In genomic region chr7:100504740-100505487, GRCm38 (mm10) we compare ENCODE assay signal across 31 mouse cellular contexts. TPM values are rescaled to one million over a fixed set of nuclear protein-coding genes. Genes with fewer than 3 reads are reported as not detected.
A peak's percentile ranks its signal among the peaks of the same experiment; 100 is the strongest.
DNase-seq lines count a peak whose midpoint lies in the region; ATAC-seq and TF ChIP-seq lines count a peak whose summit lies in the region.
"Had no signal": no experiment of that assay in that cellular context is flagged by ENCODE, and none has a peak within 500 bp of the region (broad histone marks: within the 10 kb centered on the region; RNA-seq: fewer than 3 reads in every experiment).

No protein-coding gene starts in this region.

- TF ChIP-seq CTCF in lung, adult 2 months (IDR thresholded peaks at IDR 0.05; ENCODE audit: insufficient read depth, low read length) = no peak

- H3K4me1 ChIP-seq in kidney, embryonic 14.5 days (ENCODE audit: control insufficient read depth, insufficient read depth, low read length) = no peaks in the 10 kb centered on the region
- H3K4me1 ChIP-seq in lung, adult 2 months (ENCODE audit: control insufficient read depth, insufficient read depth, low read length) = peaks cover 10% of the 10 kb centered on the region; the same call in 1 of the 2 replicates
- H3K4me1 ChIP-seq: embryonic facial prominence, embryonic 15.5 days; forebrain, embryonic 13.5 days; heart, embryonic 15.5 days; hindbrain, embryonic 12.5 days; midbrain, embryonic 15.5 days had no signal

- H3K4me3 ChIP-seq in kidney, embryonic 14.5 days (ENCODE audit: low read length) = no peak overlapping the region
- H3K4me3 ChIP-seq in lung, adult 2 months (replicated peaks; ENCODE audit: extremely low read depth, low read depth, low read length) = no peak overlapping the region
- H3K4me3 ChIP-seq: embryonic facial prominence, embryonic 10.5 days; embryonic facial prominence, embryonic 15.5 days; forebrain, embryonic 13.5 days; heart, embryonic 10.5 days; heart, embryonic 15.5 days; hindbrain, embryonic 12.5 days; liver, embryonic 13.5 days; midbrain, embryonic 10.5 days; midbrain, embryonic 15.5 days; neural tube, embryonic 15.5 days; stomach, embryonic 15.5 days had no signal

- TF ChIP-seq POLR2A in lung, adult 2 months (IDR thresholded peaks at IDR 0.05; ENCODE audit: borderline replicate concordance, extremely low read depth, low read depth, low read length) = 0 out of 2 replicates have a peak, but pooled peaks have one; percentile 6

- no peak overlapping the region for H3K4me2 ChIP-seq in kidney, embryonic 14.5 days (replicated peaks; ENCODE audit: low read depth, low read length)
- H3K4me2 ChIP-seq: embryonic facial prominence, embryonic 15.5 days; forebrain, embryonic 13.5 days; heart, embryonic 15.5 days; hindbrain, embryonic 12.5 days; liver, embryonic 13.5 days; lung, embryonic 14.5 days; midbrain, embryonic 15.5 days; neural tube, embryonic 15.5 days; stomach, embryonic 15.5 days had no signal

- H3K9me3 ChIP-seq in kidney, embryonic 14.5 days (ENCODE audit: control insufficient read depth, low read length) = no peaks in the 10 kb centered on the region
- H3K9me3 ChIP-seq: embryonic facial prominence, embryonic 10.5 days; embryonic facial prominence, embryonic 15.5 days; forebrain, embryonic 13.5 days; heart, embryonic 10.5 days; heart, embryonic 15.5 days; hindbrain, embryonic 12.5 days; liver, embryonic 13.5 days; midbrain, embryonic 10.5 days; midbrain, embryonic 15.5 days; neural tube, embryonic 15.5 days; stomach, embryonic 15.5 days had no signal

- no peak for DNase-seq in kidney, adult 9 months
- DNase-seq in lung, adult 2 months = no peak
- no peak for DNase-seq in lung, postnatal 4 days
- peak; percentile 34 for DNase-seq in CD4-positive helper T cell, adult 2 months (ENCODE audit: low read depth, low spot score)
- DNase-seq in induced T-regulatory cell, adult 2 months (ENCODE audit: low read depth) = peak; percentile 50
- no peak for DNase-seq in yolk sac, embryonic 10.5 days (ENCODE audit: low spot score)
- DNase-seq: adrenal gland, postnatal 10 days; cerebellum, adult 8-10 months; cerebellum, postnatal 25 days; gastrocnemius, postnatal 25 days; heart, adult 11 months; left cerebral cortex, postnatal 4 days; liver, embryonic 13.5 days; lung, embryonic 14.5 days; lung, postnatal 14 days; retina, postnatal 1 day; right cerebral cortex, postnatal 25 days had no signal

- peak; percentile 14; the same call in 1 of the 2 replicates for ATAC-seq in kidney, embryonic 14.5 days (ENCODE audit: low FRiP score, low TSS enrichment)
- ATAC-seq: forebrain, embryonic 13.5 days; hindbrain, postnatal 0 days; intestine, embryonic 16.5 days; midbrain, embryonic 15.5 days had no signal

- WGBS in kidney, embryonic 14.5 days = 69% methylated on average over 13 of the region's 13 CpGs
- WGBS in lung, adult 2 months = 64% methylated on average over 13 of the region's 13 CpGs

- H3K9ac ChIP-seq in kidney, embryonic 14.5 days (ENCODE audit: low read depth, low read length) = no peak overlapping the region
- H3K9ac ChIP-seq: embryonic facial prominence, embryonic 15.5 days; forebrain, embryonic 13.5 days; heart, embryonic 15.5 days; hindbrain, embryonic 12.5 days; liver, embryonic 13.5 days; lung, embryonic 14.5 days; midbrain, embryonic 15.5 days; neural tube, embryonic 15.5 days; stomach, embryonic 15.5 days had no signal

- no peak overlapping the region for H3K27ac ChIP-seq in kidney, embryonic 14.5 days (ENCODE audit: low read depth, low read length)
- H3K27ac ChIP-seq: embryonic facial prominence, embryonic 10.5 days; embryonic facial prominence, embryonic 15.5 days; forebrain, embryonic 13.5 days; heart, embryonic 10.5 days; heart, embryonic 15.5 days; hindbrain, embryonic 12.5 days; hindbrain, postnatal 0 days; midbrain, embryonic 10.5 days; midbrain, embryonic 15.5 days; neural tube, embryonic 15.5 days; stomach, embryonic 15.5 days had no signal

- peaks cover 3% of the 10 kb centered on the region; the same call in 1 of the 2 replicates for H3K36me3 ChIP-seq in kidney, embryonic 14.5 days (ENCODE audit: control insufficient read depth, insufficient read depth, low read length)
- H3K36me3 ChIP-seq: heart, embryonic 15.5 days; hindbrain, embryonic 12.5 days; midbrain, embryonic 15.5 days; neural tube, embryonic 15.5 days had no signal

- H3K27me3 ChIP-seq in kidney, embryonic 14.5 days (ENCODE audit: control insufficient read depth, insufficient read depth, low read length) = no peaks in the 10 kb centered on the region
- H3K27me3 ChIP-seq: embryonic facial prominence, embryonic 15.5 days; forebrain, embryonic 13.5 days; heart, embryonic 15.5 days; hindbrain, embryonic 12.5 days; midbrain, embryonic 15.5 days; neural tube, embryonic 15.5 days; stomach, embryonic 15.5 days had no signal

RNA-seq across cellular contexts. Expression of gene Dnajb13, which starts 9.8 kb away (rescaled TPM):
- 0.19 and 0.46 TPM in 2 replicates for polyA plus RNA-seq in kidney, embryonic 14.5 days (2014; fragmentation: Nextera tagmentation; extraction: Ambion mirVana)
- polyA plus RNA-seq in lung, adult 2 months (2012; rRNA removed) = 8.3 and 15.2 TPM in 2 replicates

RNA-seq across cellular contexts. Expression of gene Ucp2, which starts 11.8 kb away (rescaled TPM):
- polyA plus RNA-seq in kidney, embryonic 14.5 days (2014; fragmentation: Nextera tagmentation; extraction: Ambion mirVana) = 156 and 193 TPM in 2 replicates
- 467 and 695 TPM in 2 replicates for polyA plus RNA-seq in lung, adult 2 months (2012; rRNA removed)

RNA-seq across cellular contexts. Expression of gene Coa4, which starts 32.0 kb away (rescaled TPM):
- polyA plus RNA-seq in kidney, embryonic 14.5 days (2014; fragmentation: Nextera tagmentation; extraction: Ambion mirVana) = 23.8 and 27.1 TPM in 2 replicates
- polyA plus RNA-seq in lung, adult 2 months (2012; rRNA removed) = 8.5 and 9.0 TPM in 2 replicates

RNA-seq across cellular contexts. Expression of gene Ucp3, which starts 32.1 kb away (rescaled TPM):
- 0.08 TPM in 1 of 2 replicates, not detected in the other for polyA plus RNA-seq in kidney, embryonic 14.5 days (2014; fragmentation: Nextera tagmentation; extraction: Ambion mirVana)
- 5.0 and 7.8 TPM in 2 replicates for polyA plus RNA-seq in lung, adult 2 months (2012; rRNA removed)
- polyA plus RNA-seq: C2C12; forebrain, embryonic 13.5 days; hindbrain, embryonic 12.5 days; intestine, embryonic 16.5 days; liver, embryonic 13.5 days; lung, embryonic 14.5 days; midbrain, embryonic 10.5 days; midbrain, embryonic 15.5 days; neural tube, embryonic 15.5 days had no signal

Comparison
In these comparisons a context has a peak if more than half of its experiments do, and no peak if none do; other contexts are left out.
1. DNase-seq: peak in CD4-positive helper T cell, adult 2 months (single experiment) and induced T-regulatory cell, adult 2 months (single experiment); none in kidney, adult 9 months (single experiment), lung, adult 2 months (single experiment), lung, postnatal 4 days (0 of 2) and yolk sac, embryonic 10.5 days (single experiment).